Mouse (Mus musculus): ENCODE data around the gene Bmp8a.
"Not testable (repeated sequence)": the region's sequence is repeated elsewhere in the genome, so short reads cannot be mapped to it uniquely, and the experiment has no call there.

The Bmp8a gene

GRCm38 (mm10) chr4:123333151-123333550 lies 9.9 kb downstream of the Bmp8a start:
- in situ Hi-C loops (cut with MboI; ENCODE audit: unreplicated experiment in 2 of 2): no loop called here

GRCm38 (mm10) chr4:123331961-123332360 lies 11.1 kb downstream of the Bmp8a start:
- in situ Hi-C loops (cut with MboI; ENCODE audit: unreplicated experiment in 2 of 2): not testable (repeated sequence)

- in situ Hi-C loops (cut with MboI; ENCODE audit: unreplicated experiment in 2 of 2): no loop called here
Measured at GRCm38 (mm10) chr4:123331326-123331725, 11.7 kb downstream of the Bmp8a start.

GRCm38 (mm10) chr4:123328946-123329345 lies 14.1 kb downstream of the Bmp8a start:
- in situ Hi-C loops (cut with MboI; ENCODE audit: unreplicated experiment in 2 of 2): no loop called here

GRCm38 (mm10) chr4:123327630-123328029 lies 15.4 kb downstream of the Bmp8a start:
- in situ Hi-C loops (cut with MboI; ENCODE audit: unreplicated experiment in 2 of 2): no loop called here

- in situ Hi-C loops (cut with MboI; ENCODE audit: unreplicated experiment in 2 of 2): no loop called here
Measured at GRCm38 (mm10) chr4:123326087-123326486, 17.0 kb downstream of the Bmp8a start.

- in situ Hi-C loops (cut with MboI; ENCODE audit: unreplicated experiment in 2 of 2): no loop called here
Measured at GRCm38 (mm10) chr4:123323534-123323933, 19.5 kb downstream of the Bmp8a start, which contains the start of gene Oxct2a. Gene Oxct2a, minus strand, starts transcription at chr4:123323634.

- in situ Hi-C loops (cut with MboI; ENCODE audit: unreplicated experiment in 2 of 2): not testable (repeated sequence)
Measured at GRCm38 (mm10) chr4:123322910-123323309, 20.1 kb downstream of the Bmp8a start.

- in situ Hi-C loops (cut with MboI; ENCODE audit: unreplicated experiment in 2 of 2): no loop called here
Measured at GRCm38 (mm10) chr4:123314497-123314896, 28.6 kb downstream of the Bmp8a start.

GRCm38 (mm10) chr4:123313010-123313409 lies 30.0 kb downstream of the Bmp8a start:
- in situ Hi-C loops (cut with MboI; ENCODE audit: unreplicated experiment in 2 of 2): no loop called here

GRCm38 (mm10) chr4:123311845-123312244 lies 31.2 kb downstream of the Bmp8a start:
- in situ Hi-C loops (cut with MboI; ENCODE audit: unreplicated experiment in 2 of 2): no loop called here

GRCm38 (mm10) chr4:123308292-123308691 lies 34.8 kb downstream of the Bmp8a start:
- in situ Hi-C loops (cut with MboI; ENCODE audit: unreplicated experiment in 2 of 2): loop anchor here in 1 of 2 experiments (10.0 kb wide), 2 partner anchors 217 to 277 kb away; no protein-coding TSS in a partner anchor

- in situ Hi-C loops (cut with MboI; ENCODE audit: unreplicated experiment in 2 of 2): loop anchor here in 1 of 2 experiments (10.0 kb wide), 2 partner anchors 218 to 278 kb away; no protein-coding TSS in a partner anchor
Measured at GRCm38 (mm10) chr4:123306999-123307398, 36.1 kb downstream of the Bmp8a start.

GRCm38 (mm10) chr4:123305789-123306188 lies 37.3 kb downstream of the Bmp8a start:
- in situ Hi-C loops (cut with MboI; ENCODE audit: unreplicated experiment in 2 of 2): loop anchor here in 1 of 2 experiments (10.0 kb wide), 2 partner anchors 219 to 279 kb away; no protein-coding TSS in a partner anchor

GRCm38 (mm10) chr4:123298980-123299670 lies 43.9 kb downstream of the Bmp8a start:
- in situ Hi-C loops (cut with MboI; ENCODE audit: unreplicated experiment in 2 of 2): loop anchor here in 1 of 2 experiments (25.0 kb wide), 2 partner anchors 88 to 613 kb away; partner anchors contain the start of genes 4930535I16Rik, Mycbp and Rragc

- in situ Hi-C loops (cut with MboI; ENCODE audit: unreplicated experiment in 2 of 2): loop anchor here in 1 of 2 experiments (25.0 kb wide), 2 partner anchors 89 to 614 kb away; partner anchors contain the start of genes 4930535I16Rik, Mycbp and Rragc
Measured at GRCm38 (mm10) chr4:123298226-123298625, 44.8 kb downstream of the Bmp8a start.

GRCm38 (mm10) chr4:123297195-123297960 lies 45.7 kb downstream of the Bmp8a start:
- in situ Hi-C loops (cut with MboI; ENCODE audit: unreplicated experiment in 2 of 2): loop anchor here in 1 of 2 experiments (25.0 kb wide), 2 partner anchors 90 to 615 kb away; partner anchors contain the start of genes 4930535I16Rik, Mycbp and Rragc

GRCm38 (mm10) chr4:123296148-123296534 lies 46.9 kb downstream of the Bmp8a start:
- in situ Hi-C loops (cut with MboI; ENCODE audit: unreplicated experiment in 2 of 2): loop anchor here in 1 of 2 experiments (25.0 kb wide), 2 partner anchors 91 to 616 kb away; partner anchors contain the start of genes 4930535I16Rik, Mycbp and Rragc

- in situ Hi-C loops (cut with MboI; ENCODE audit: unreplicated experiment in 2 of 2): loop anchor here in 1 of 2 experiments (25.0 kb wide), 2 partner anchors 92 to 617 kb away; partner anchors contain the start of genes 4930535I16Rik, Mycbp and Rragc
Measured at GRCm38 (mm10) chr4:123295516-123296147, 47.4 kb downstream of the Bmp8a start.

GRCm38 (mm10) chr4:123295026-123295425 lies 48.0 kb downstream of the Bmp8a start:
- in situ Hi-C loops (cut with MboI; ENCODE audit: unreplicated experiment in 2 of 2): loop anchor here in 1 of 2 experiments (25.0 kb wide), 2 partner anchors 92 to 617 kb away; partner anchors contain the start of genes 4930535I16Rik, Mycbp and Rragc
